Mouse (Mus musculus) hindbrain, embryonic 16.5 days (tissue): Measurements from ENCODE around the gene Pxdn. TPM values are rescaled to one million over a fixed set of nuclear protein-coding genes. Genes with fewer than 3 reads are reported as not detected.

Experiments used
- ATAC-seq: fragments of 200-750 bp; cut with Nextera tagmentation; 2 replicates; pipeline ENCODE4 v1.8.0; 2017; ENCODE audit warnings: moderate TSS enrichment, moderate library complexity
- H3K27ac ChIP-seq: fragments of 300-500 bp; sonication (generic); 2 replicates; pipeline ENCODE4 v1.5.1; 2014; ENCODE audit warnings: low read depth, mild to moderate bottlenecking, control low read depth, low read length, moderate library complexity
- H3K27me3 ChIP-seq: fragments of 300-500 bp; sonication (generic); replicated peaks from 2 replicates; pipeline ENCODE4 v1.6.1; 2014; ENCODE audit warnings: low read length; ENCODE audit not compliant: control insufficient read depth, insufficient read depth
- H3K36me3 ChIP-seq: fragments of 300-500 bp; sonication (generic); 2 replicates; pipeline ENCODE4 v1.6.1; 2014; ENCODE audit warnings: mild to moderate bottlenecking, low read length, moderate library complexity, mixed read lengths; ENCODE audit not compliant: control insufficient read depth, insufficient read depth
- H3K4me1 ChIP-seq: fragments of 300-500 bp; sonication (generic); 2 replicates; pipeline ENCODE4 v1.6.1; 2014; ENCODE audit warnings: low read depth, low read length; ENCODE audit not compliant: control insufficient read depth, insufficient read depth
- H3K4me2 ChIP-seq: fragments of 300-500 bp; sonication (generic); 2 replicates; pipeline ENCODE4 v1.6.1; 2014; ENCODE audit warnings: mild to moderate bottlenecking, low read length, control low read depth, moderate library complexity
- H3K4me3 ChIP-seq: fragments of 300-500 bp; sonication (generic); 2 replicates; pipeline ENCODE4 v1.5.1; 2014; ENCODE audit warnings: mild to moderate bottlenecking, low read length, control low read depth, moderate library complexity
- H3K9ac ChIP-seq: fragments of 300-500 bp; sonication (generic); 2 replicates; pipeline ENCODE4 v1.6.1; 2014; ENCODE audit warnings: low read depth, mild to moderate bottlenecking, control low read depth, low read length, moderate library complexity
- H3K9me3 ChIP-seq: fragments of 300-500 bp; sonication (generic); 2 replicates; pipeline ENCODE4 v1.6.1; 2014; ENCODE audit warnings: mild to moderate bottlenecking, low read length, moderate library complexity; ENCODE audit not compliant: control insufficient read depth
- WGBS: fragments of 180-500 bp; shearing (Covaris S2); extraction: QIAGEN DNeasy Blood & Tissue Kit; methylation state at CpG from one replicate; pipeline ENCODE4 v1.1.7; 2014; 5-methylcytosine and 5-hydroxymethylcytosine counted together
- polyA plus RNA-seq: library from polyadenylated mRNA; unstranded; fragments of >200 nt; fragmentation: Nextera tagmentation; extraction: Ambion mirVana; gene quantifications from 2 replicates; pipeline ENCODE4 v1.2.1, GENCODE M21; 2015

Pxdn gene
- polyA plus RNA-seq, 1 experiment from 2014 or later, result 35.4 TPM

DNA sequence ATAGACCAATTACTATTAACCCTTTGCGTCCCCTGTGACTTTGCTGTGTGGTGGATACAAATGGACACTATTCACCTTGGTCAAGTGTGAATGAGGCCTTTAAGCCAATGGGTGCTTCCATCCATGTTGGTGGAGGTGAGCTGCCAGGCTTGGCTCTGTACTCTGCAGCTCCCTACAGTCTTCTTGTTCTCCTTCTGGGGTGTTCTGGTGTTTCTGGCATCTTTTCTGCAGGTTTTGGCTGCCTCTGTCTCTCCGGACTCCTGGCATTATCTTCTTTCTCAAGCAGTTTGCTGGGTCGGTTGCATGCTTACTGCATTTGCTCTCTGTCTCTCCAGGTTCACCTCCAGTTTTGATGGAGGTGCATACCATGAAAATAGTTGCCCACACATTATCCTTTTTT lies 7.2 kb downstream of the Pxdn start:
- Histone ChIP-seq H3K9me3 (no peaks in the 10 kb centered on the region), H3K27ac (no peak overlapping the region), H3K27me3 (no peaks in the 10 kb centered on the region), H3K36me3 (no peaks in the 10 kb centered on the region), H3K4me2 (no peak overlapping the region), H3K4me1 (peaks cover 21% of the 10 kb centered on the region), H3K9ac (no peak overlapping the region), H3K4me3 (no peak overlapping the region)
- ATAC-seq, result no peak
- 83% methylated on average over 3 of the region's 3 CpGs for WGBS

DNA sequence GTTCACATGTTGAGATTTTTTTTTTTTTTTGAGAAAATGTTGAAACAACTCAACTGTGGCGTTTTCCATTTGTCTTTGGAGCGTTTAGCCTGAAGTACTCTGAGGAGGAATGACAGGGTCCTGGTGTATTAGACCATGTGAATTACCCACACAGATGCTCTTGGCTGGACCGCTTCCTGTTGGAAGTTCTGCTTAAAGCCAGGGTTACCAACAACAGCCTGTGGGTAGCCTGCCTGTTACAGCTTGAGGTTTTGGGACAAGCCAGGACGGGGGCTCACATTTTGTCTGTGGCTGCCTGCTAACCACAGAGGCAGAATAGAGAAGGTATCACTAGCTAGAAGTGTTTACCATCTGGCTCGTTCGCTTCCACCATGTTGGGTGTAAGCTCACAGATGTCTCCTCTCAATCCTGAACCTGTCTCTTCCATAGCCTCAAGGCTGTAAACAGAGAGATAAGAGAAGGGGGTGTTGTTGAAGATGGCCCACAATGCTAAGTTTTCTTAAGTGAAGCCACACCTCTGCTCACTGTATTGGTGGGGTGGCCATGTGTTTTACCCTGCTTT lies 7.9 kb downstream of the Pxdn start:
- Histone ChIP-seq H3K4me3 (no peak overlapping the region), H3K27me3 (no peaks in the 10 kb centered on the region), H3K9ac (no peak overlapping the region), H3K36me3 (no peaks in the 10 kb centered on the region), H3K9me3 (no peaks in the 10 kb centered on the region), H3K4me2 (no peak overlapping the region), H3K27ac (no peak overlapping the region), H3K4me1 (peaks cover 15% of the 10 kb centered on the region)
- no peak for ATAC-seq
- 83% methylated on average over 6 of the region's 6 CpGs for WGBS

DNA sequence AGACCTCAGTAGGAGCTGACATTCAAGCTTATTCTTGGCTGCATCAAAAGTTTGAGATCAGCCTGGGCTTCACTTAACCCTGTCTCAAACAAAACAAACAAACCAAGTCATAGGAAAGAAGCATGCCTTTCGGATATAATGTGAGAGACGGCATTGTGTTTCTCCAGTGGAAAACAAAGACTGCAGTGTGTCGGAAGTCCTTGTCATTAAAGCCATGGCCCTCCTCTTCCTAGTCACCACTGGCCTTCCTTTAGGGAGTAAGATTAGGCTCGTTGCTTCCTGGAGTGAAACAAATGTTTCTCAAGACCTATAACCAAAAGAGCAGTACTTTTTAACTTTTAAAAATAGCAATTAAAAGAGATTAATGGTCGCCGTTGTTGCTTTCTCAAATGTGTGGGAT lies 13.6 kb downstream of the Pxdn start:
- Histone ChIP-seq H3K36me3 (no peaks in the 10 kb centered on the region), H3K27me3 (no peaks in the 10 kb centered on the region), H3K4me3 (no peak overlapping the region), H3K4me1 (peaks cover 24% of the 10 kb centered on the region), H3K9ac (no peak overlapping the region), H3K27ac (no peak overlapping the region; the same call in 1 of the 2 replicates), H3K4me2 (no peak overlapping the region), H3K9me3 (no peaks in the 10 kb centered on the region)
- 46% methylated on average over 6 of the region's 6 CpGs for WGBS
- no peak for ATAC-seq

DNA sequence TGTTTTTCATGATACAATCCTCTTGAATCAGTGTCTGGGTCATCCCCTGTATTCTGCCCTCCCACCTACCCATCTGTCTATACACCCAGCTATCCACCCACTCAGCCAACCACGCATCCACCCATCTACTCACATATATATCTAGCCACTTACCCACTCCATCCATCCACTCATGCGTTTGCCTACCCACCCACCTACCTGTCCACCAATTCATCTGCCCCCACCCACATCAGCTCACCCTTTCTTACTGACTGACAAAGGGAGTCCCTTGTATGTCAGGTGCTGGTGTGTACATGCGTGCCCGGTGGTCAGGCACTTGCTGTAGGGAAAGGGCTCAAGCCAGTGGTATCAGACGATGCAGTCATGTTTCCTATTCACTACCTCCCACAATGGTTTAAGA lies 14.1 kb downstream of the Pxdn start:
- WGBS, result 78% methylated on average over 5 of the region's 5 CpGs
- H3K36me3 ChIP-seq, result no peaks in the 10 kb centered on the region
- no peak overlapping the region for H3K27ac ChIP-seq
- H3K9ac ChIP-seq, result no peak overlapping the region
- no peaks in the 10 kb centered on the region for H3K27me3 ChIP-seq
- H3K4me2 ChIP-seq, result no peak overlapping the region
- no peak for ATAC-seq
- H3K4me1 ChIP-seq, result peaks cover 24% of the 10 kb centered on the region
- no peak overlapping the region for H3K4me3 ChIP-seq
- H3K9me3 ChIP-seq, result no peaks in the 10 kb centered on the region

DNA sequence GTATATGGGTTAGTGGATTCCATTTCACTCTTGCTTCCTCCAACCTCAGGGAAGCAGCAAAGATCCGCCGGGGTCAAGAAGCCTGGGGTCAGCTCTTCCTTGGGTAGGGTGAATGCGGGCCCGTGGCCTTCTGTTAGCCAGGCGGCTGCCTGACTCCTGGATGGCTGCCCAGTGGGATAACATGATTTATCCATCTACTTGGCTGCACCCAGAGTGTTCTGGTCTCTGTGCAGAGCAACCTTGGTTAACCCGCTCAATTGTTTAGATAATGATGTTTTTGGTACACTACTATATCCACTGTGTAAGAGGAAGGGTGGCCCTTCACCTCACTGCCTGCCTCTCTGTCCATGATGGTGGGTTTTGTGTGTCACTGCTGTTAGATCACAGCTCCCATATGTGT lies 14.7 kb downstream of the Pxdn start:
- Histone ChIP-seq H3K36me3 (no peaks in the 10 kb centered on the region), H3K4me1 (peaks cover 30% of the 10 kb centered on the region), H3K9me3 (no peaks in the 10 kb centered on the region), H3K9ac (no peak overlapping the region), H3K4me3 (no peak overlapping the region), H3K4me2 (no peak overlapping the region), H3K27ac (no peak overlapping the region), H3K27me3 (no peaks in the 10 kb centered on the region)
- 74% methylated on average over 6 of the region's 6 CpGs for WGBS
- no peak for ATAC-seq

DNA sequence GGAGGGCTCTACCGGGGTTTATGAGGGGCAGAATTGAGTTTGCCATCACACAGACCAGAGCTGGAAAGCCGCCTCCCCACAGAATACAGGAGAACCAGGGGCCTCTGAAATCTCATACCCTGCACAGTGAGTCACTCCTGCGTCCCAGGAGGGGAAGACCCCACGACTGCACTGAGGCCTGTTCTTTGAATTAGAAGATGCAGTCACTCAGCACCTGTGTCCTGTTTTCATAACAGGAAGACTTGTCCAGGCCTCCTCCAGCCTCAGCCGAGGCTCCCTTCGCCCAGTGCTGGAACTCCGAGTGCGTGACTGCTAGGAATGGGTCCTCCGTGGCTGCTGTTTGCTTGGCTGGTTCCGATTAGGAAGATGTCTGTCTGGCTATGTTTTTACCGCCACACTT lies 16.6 kb downstream of the Pxdn start:
- H3K4me3 ChIP-seq, result no peak overlapping the region
- H3K27ac ChIP-seq, result peak overlapping the region; percentile 68
- WGBS, result 31% methylated on average over 11 of the region's 11 CpGs
- H3K4me1 ChIP-seq, result peaks cover 30% of the 10 kb centered on the region
- no peak overlapping the region for H3K4me2 ChIP-seq
- H3K36me3 ChIP-seq, result no peaks in the 10 kb centered on the region
- H3K9me3 ChIP-seq, result no peaks in the 10 kb centered on the region
- no peak for ATAC-seq
- no peaks in the 10 kb centered on the region for H3K27me3 ChIP-seq
- H3K9ac ChIP-seq, result peak overlapping the region; percentile 38

DNA sequence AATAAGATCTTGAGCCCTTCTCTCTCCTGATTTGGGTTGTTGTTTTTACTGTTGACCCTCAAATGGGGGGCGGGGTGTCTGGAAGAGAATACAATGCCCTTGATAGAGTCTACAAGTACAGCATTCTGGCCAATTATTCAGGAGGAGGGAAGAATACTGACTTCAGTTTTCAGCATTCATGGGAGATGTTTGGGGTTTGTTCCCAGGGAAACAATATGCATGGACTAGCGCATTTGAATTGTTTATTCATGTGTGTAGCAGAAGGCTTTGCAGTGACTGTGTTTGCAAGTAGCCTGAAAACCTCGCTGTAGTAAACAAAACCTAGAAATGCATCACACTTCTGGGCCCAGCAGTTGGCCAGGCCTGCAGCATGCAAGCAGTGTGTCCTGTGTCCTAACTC lies 17.1 kb downstream of the Pxdn start:
- H3K4me3 ChIP-seq, result no peak overlapping the region
- ATAC-seq, result peak; percentile 43
- 27% methylated on average over 3 of the region's 3 CpGs for WGBS
- no peaks in the 10 kb centered on the region for H3K27me3 ChIP-seq
- no peak overlapping the region for H3K4me2 ChIP-seq
- peak overlapping the region; percentile 68 for H3K27ac ChIP-seq
- peaks cover 30% of the 10 kb centered on the region for H3K4me1 ChIP-seq
- no peaks in the 10 kb centered on the region for H3K9me3 ChIP-seq
- no peaks in the 10 kb centered on the region for H3K36me3 ChIP-seq
- H3K9ac ChIP-seq, result no peak overlapping the region

DNA sequence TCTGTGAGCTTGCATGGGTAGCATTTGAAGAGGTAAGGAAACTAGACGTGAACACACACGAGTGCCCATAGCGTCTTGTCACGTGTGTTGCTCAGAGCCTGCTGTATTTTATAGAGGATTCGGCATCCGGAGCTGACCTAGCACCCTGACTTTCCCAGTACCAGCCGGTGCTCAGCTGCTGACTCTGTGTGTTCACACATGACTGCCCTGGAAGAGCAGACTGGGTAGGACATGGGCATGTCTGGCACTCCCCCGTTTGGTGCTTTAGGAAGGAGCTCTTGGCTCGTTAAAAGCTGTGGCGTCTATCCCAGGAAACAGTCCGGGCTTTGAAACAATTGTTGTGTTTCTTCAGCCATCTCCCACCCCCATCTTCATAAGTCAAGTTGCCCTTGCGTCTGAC lies 19.6 kb downstream of the Pxdn start:
- Histone ChIP-seq H3K4me2 (no peak overlapping the region), H3K27ac (no peak overlapping the region; the same call in 1 of the 2 replicates), H3K4me1 (peaks cover 31% of the 10 kb centered on the region), H3K27me3 (no peaks in the 10 kb centered on the region), H3K36me3 (no peaks in the 10 kb centered on the region), H3K9ac (no peak overlapping the region), H3K9me3 (no peaks in the 10 kb centered on the region), H3K4me3 (no peak overlapping the region)
- WGBS, result 68% methylated on average over 12 of the region's 12 CpGs
- ATAC-seq, result peak; percentile 64; the same call in 1 of the 2 replicates

DNA sequence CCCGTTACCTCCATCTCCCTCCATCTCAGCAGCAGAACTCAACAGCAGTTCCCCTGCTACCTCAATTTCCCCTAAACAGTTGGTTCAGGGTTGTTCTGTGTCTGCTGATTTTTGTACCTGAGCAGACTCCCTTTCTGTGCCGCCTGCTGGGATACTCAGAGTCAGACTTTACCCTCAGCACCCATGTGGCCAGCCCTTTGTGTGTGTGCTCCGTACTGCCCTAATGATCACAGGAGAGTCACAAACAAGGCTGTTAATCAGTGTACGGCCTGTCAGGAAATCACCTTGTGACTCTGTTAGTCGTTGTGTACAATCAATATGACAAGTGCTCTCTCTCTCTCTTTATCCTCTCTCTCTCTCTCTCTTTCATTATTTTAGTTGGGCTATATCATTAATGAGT lies 21.2 kb downstream of the Pxdn start:
- Histone ChIP-seq H3K4me2 (no peak overlapping the region), H3K27ac (no peak overlapping the region), H3K9me3 (no peaks in the 10 kb centered on the region), H3K4me1 (peaks cover 20% of the 10 kb centered on the region), H3K4me3 (no peak overlapping the region), H3K36me3 (no peaks in the 10 kb centered on the region), H3K9ac (no peak overlapping the region), H3K27me3 (no peaks in the 10 kb centered on the region)
- no peak for ATAC-seq
- WGBS, result 83% methylated on average over 5 of the region's 5 CpGs

DNA sequence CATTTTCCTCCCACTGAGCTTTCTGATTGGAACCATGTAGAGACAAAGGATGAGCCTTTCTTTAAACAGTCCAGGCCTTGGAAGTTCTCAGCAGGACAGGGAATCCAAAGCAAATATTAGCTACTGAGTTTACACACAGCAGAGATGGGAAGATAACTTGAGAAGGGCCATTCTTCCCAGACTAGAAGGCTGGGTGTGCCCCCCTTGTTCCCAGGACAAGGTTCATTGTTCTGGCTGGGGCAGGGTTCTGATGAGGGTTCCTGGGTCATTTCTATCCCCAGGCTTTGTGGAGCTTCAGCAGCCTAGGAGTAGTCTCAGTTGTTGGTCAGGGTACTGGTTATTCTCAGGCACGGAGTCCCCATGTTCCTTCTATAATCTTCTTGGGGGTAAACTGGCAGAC lies 23.6 kb downstream of the Pxdn start:
- no peak overlapping the region for H3K9ac ChIP-seq
- no peaks in the 10 kb centered on the region for H3K27me3 ChIP-seq
- WGBS, result 85% methylated on average over 1 of the region's 1 CpGs
- H3K4me3 ChIP-seq, result no peak overlapping the region
- no peaks in the 10 kb centered on the region for H3K36me3 ChIP-seq
- no peak for ATAC-seq
- H3K4me1 ChIP-seq, result peaks cover 12% of the 10 kb centered on the region
- peak overlapping the region; percentile 53; the same call in 1 of the 2 replicates for H3K27ac ChIP-seq
- H3K9me3 ChIP-seq, result no peaks in the 10 kb centered on the region
- H3K4me2 ChIP-seq, result no peak overlapping the region
